Mouse (Mus musculus): ENCODE measurements at regions not wholly inside any gene's neighbourhood (a gene's known extent, or its start where the extent isn't known, plus 50 kb on each side); places are given as distances from the start of the nearest gene placed in this dataset.

- no peaks in the 10 kb centered on the region for H3K9me3 ChIP-seq (ENCODE audit: low read length)
Measured at GRCm38 (mm10) chr1:35717659-35718058, 350.5 kb upstream of the Hs6st1 start.

GRCm38 (mm10) chr1:35720063-35720462 is 348.1 kb upstream of the Hs6st1 start:
- Histone ChIP-seq H3K4me3 (replicated peaks; ENCODE audit: low read length) (no peak overlapping the region), H3K36me3 (ENCODE audit: insufficient read depth, low read length) (no peaks in the 10 kb centered on the region), H3K4me1 (replicated peaks; ENCODE audit: low read depth, low read length) (no peaks in the 10 kb centered on the region), H3K9me3 (ENCODE audit: low read length) (no peaks in the 10 kb centered on the region), H3K27me3 (ENCODE audit: insufficient read depth, low read length) (peaks cover 5% of the 10 kb centered on the region; the same call in 1 of the 2 replicates)
- no peak for TF ChIP-seq POU5F1 (IDR thresholded peaks at IDR 0.05; ENCODE audit: borderline replicate concordance, low read length)

More at GRCm38 (mm10) chr1:35717659-35718058, 350.5 kb upstream of the Hs6st1 start:
- Histone ChIP-seq H3K4me3 (replicated peaks; ENCODE audit: low read length) (no peak overlapping the region), H3K27me3 (ENCODE audit: insufficient read depth, low read length) (0 out of 2 replicates have a peak, but pooled peaks cover 3% of the 10 kb centered on the region), H3K36me3 (ENCODE audit: insufficient read depth, low read length) (no peaks in the 10 kb centered on the region), H3K4me1 (replicated peaks; ENCODE audit: low read depth, low read length) (no peaks in the 10 kb centered on the region)
- TF ChIP-seq NANOG (IDR thresholded peaks at IDR 0.05; ENCODE audit: borderline replicate concordance, low read length): no peak
- no peak for TF ChIP-seq POU5F1 (IDR thresholded peaks at IDR 0.05; ENCODE audit: borderline replicate concordance, low read length)
- TF ChIP-seq CTCF (conservative IDR thresholded peaks at IDR 0.05; ENCODE audit: low read length): no peak

GRCm38 (mm10) chr1:35724366-35724900 is 343.8 kb upstream of the Hs6st1 start:
- Histone ChIP-seq H3K36me3 (ENCODE audit: insufficient read depth, low read length) (no peaks in the 10 kb centered on the region), H3K4me1 (replicated peaks; ENCODE audit: low read depth, low read length) (no peaks in the 10 kb centered on the region), H3K9me3 (ENCODE audit: low read length) (peaks cover 3% of the 10 kb centered on the region), H3K27me3 (ENCODE audit: insufficient read depth, low read length) (peaks cover 7% of the 10 kb centered on the region; the same call in 1 of the 2 replicates), H3K4me3 (replicated peaks; ENCODE audit: low read length) (no peak overlapping the region)
- TF ChIP-seq POU5F1 (IDR thresholded peaks at IDR 0.05; ENCODE audit: borderline replicate concordance, low read length) (no peak), NANOG (IDR thresholded peaks at IDR 0.05; ENCODE audit: borderline replicate concordance, low read length) (no peak), CTCF (conservative IDR thresholded peaks at IDR 0.05; ENCODE audit: low read length) (no peak)

GRCm38 (mm10) chr1:35726596-35726995 is 341.6 kb upstream of the Hs6st1 start:
- TF ChIP-seq POU5F1 (IDR thresholded peaks at IDR 0.05; ENCODE audit: borderline replicate concordance, low read length) (no peak), NANOG (IDR thresholded peaks at IDR 0.05; ENCODE audit: borderline replicate concordance, low read length) (no peak), CTCF (conservative IDR thresholded peaks at IDR 0.05; ENCODE audit: low read length) (peak; percentile 73)
- Histone ChIP-seq H3K27me3 (ENCODE audit: insufficient read depth, low read length) (peaks cover 7% of the 10 kb centered on the region; the same call in 1 of the 2 replicates), H3K9me3 (ENCODE audit: low read length) (peaks cover 20% of the 10 kb centered on the region)

GRCm38 (mm10) chr1:35727310-35727990 is 340.8 kb upstream of the Hs6st1 start:
- H3K27me3 ChIP-seq (ENCODE audit: insufficient read depth, low read length): peaks cover 7% of the 10 kb centered on the region; the same call in 1 of the 2 replicates
- TF ChIP-seq NANOG (IDR thresholded peaks at IDR 0.05; ENCODE audit: borderline replicate concordance, low read length) (no peak), CTCF (conservative IDR thresholded peaks at IDR 0.05; ENCODE audit: low read length) (no peak), POU5F1 (IDR thresholded peaks at IDR 0.05; ENCODE audit: borderline replicate concordance, low read length) (no peak)

More at GRCm38 (mm10) chr1:35726596-35726995, 341.6 kb upstream of the Hs6st1 start:
- Histone ChIP-seq H3K4me3 (replicated peaks; ENCODE audit: low read length) (no peak overlapping the region), H3K4me1 (replicated peaks; ENCODE audit: low read depth, low read length) (no peaks in the 10 kb centered on the region), H3K36me3 (ENCODE audit: insufficient read depth, low read length) (no peaks in the 10 kb centered on the region)

GRCm38 (mm10) chr1:35729785-35730295 is 338.4 kb upstream of the Hs6st1 start:
- TF ChIP-seq CTCF (conservative IDR thresholded peaks at IDR 0.05; ENCODE audit: low read length) (no peak), POU5F1 (IDR thresholded peaks at IDR 0.05; ENCODE audit: borderline replicate concordance, low read length) (no peak), NANOG (IDR thresholded peaks at IDR 0.05; ENCODE audit: borderline replicate concordance, low read length) (no peak)
- no peak overlapping the region for H3K4me3 ChIP-seq (replicated peaks; ENCODE audit: low read length)
- peaks cover 2% of the 10 kb centered on the region; the same call in 1 of the 2 replicates for H3K27me3 ChIP-seq (ENCODE audit: insufficient read depth, low read length)
- no peaks in the 10 kb centered on the region for H3K4me1 ChIP-seq (replicated peaks; ENCODE audit: low read depth, low read length)
- no peaks in the 10 kb centered on the region for H3K36me3 ChIP-seq (ENCODE audit: insufficient read depth, low read length)
- peaks cover 20% of the 10 kb centered on the region for H3K9me3 ChIP-seq (ENCODE audit: low read length)

More at GRCm38 (mm10) chr1:35727310-35727990, 340.8 kb upstream of the Hs6st1 start:
- no peak overlapping the region for H3K4me3 ChIP-seq (replicated peaks; ENCODE audit: low read length)
- no peaks in the 10 kb centered on the region for H3K36me3 ChIP-seq (ENCODE audit: insufficient read depth, low read length)
- H3K9me3 ChIP-seq (ENCODE audit: low read length): peaks cover 20% of the 10 kb centered on the region
- no peaks in the 10 kb centered on the region for H3K4me1 ChIP-seq (replicated peaks; ENCODE audit: low read depth, low read length)

- H3K36me3 ChIP-seq (ENCODE audit: insufficient read depth, low read length): no peaks in the 10 kb centered on the region
- TF ChIP-seq POU5F1 (IDR thresholded peaks at IDR 0.05; ENCODE audit: borderline replicate concordance, low read length) (no peak), CTCF (conservative IDR thresholded peaks at IDR 0.05; ENCODE audit: low read length) (no peak), NANOG (IDR thresholded peaks at IDR 0.05; ENCODE audit: borderline replicate concordance, low read length) (no peak)
Measured at GRCm38 (mm10) chr1:35730309-35730708, 337.9 kb upstream of the Hs6st1 start.

GRCm38 (mm10) chr1:35736247-35736646 is 332.0 kb upstream of the Hs6st1 start:
- Histone ChIP-seq H3K9me3 (ENCODE audit: low read length) (no peaks in the 10 kb centered on the region), H3K4me3 (replicated peaks; ENCODE audit: low read length) (no peak overlapping the region), H3K36me3 (ENCODE audit: insufficient read depth, low read length) (no peaks in the 10 kb centered on the region), H3K4me1 (replicated peaks; ENCODE audit: low read depth, low read length) (0 out of 2 replicates have a peak, but pooled peaks cover 4% of the 10 kb centered on the region), H3K27me3 (ENCODE audit: insufficient read depth, low read length) (no peaks in the 10 kb centered on the region)
- TF ChIP-seq NANOG (IDR thresholded peaks at IDR 0.05; ENCODE audit: borderline replicate concordance, low read length): no peak
- no peak for TF ChIP-seq CTCF (conservative IDR thresholded peaks at IDR 0.05; ENCODE audit: low read length)
- no peak for TF ChIP-seq POU5F1 (IDR thresholded peaks at IDR 0.05; ENCODE audit: borderline replicate concordance, low read length)

More at GRCm38 (mm10) chr1:35730309-35730708, 337.9 kb upstream of the Hs6st1 start:
- H3K4me1 ChIP-seq (replicated peaks; ENCODE audit: low read depth, low read length): 0 out of 2 replicates have a peak, but pooled peaks cover 3% of the 10 kb centered on the region
- no peak overlapping the region for H3K4me3 ChIP-seq (replicated peaks; ENCODE audit: low read length)
- peaks cover 20% of the 10 kb centered on the region for H3K9me3 ChIP-seq (ENCODE audit: low read length)
- 0 out of 2 replicates have a peak, but pooled peaks cover 2% of the 10 kb centered on the region for H3K27me3 ChIP-seq (ENCODE audit: insufficient read depth, low read length)

Data from E14TG2a.4 (cell line).